Mouse (Mus musculus) kidney, embryonic 16.5 days (tissue): ENCODE measurements around the gene Cops9. TPM values are rescaled to one million over a fixed set of nuclear protein-coding genes. Genes with fewer than 3 reads are reported as not detected.
A peak's percentile ranks its signal among the peaks of the same experiment; 100 is the strongest.

Experiments
- ATAC-seq: fragments of 200-750 bp; cut with Nextera tagmentation; 2 replicates; pipeline ENCODE4 v1.8.0; 2017; ENCODE audit warnings: moderate TSS enrichment; ENCODE audit not compliant: low FRiP score, low TSS enrichment
- H3K27ac ChIP-seq: fragments of 300-500 bp; sonication (generic); 2 replicates; pipeline ENCODE4 v1.5.1; 2014; ENCODE audit warnings: low read length
- H3K27me3 ChIP-seq: fragments of 300-500 bp; sonication (generic); 2 replicates; pipeline ENCODE4 v1.6.1; 2014; ENCODE audit warnings: low read length, control low read depth, mixed read lengths; ENCODE audit not compliant: insufficient read depth
- H3K36me3 ChIP-seq: fragments of 300-500 bp; sonication (generic); 2 replicates; pipeline ENCODE4 v1.6.1; 2014; ENCODE audit warnings: low read length, control low read depth, mixed read lengths; ENCODE audit not compliant: insufficient read depth
- H3K4me1 ChIP-seq: fragments of 300-500 bp; sonication (generic); 2 replicates; pipeline ENCODE4 v1.6.1; 2014; ENCODE audit warnings: low read length, control low read depth, mixed read lengths; ENCODE audit not compliant: insufficient read depth
- H3K4me2 ChIP-seq: fragments of 300-500 bp; sonication (generic); replicated peaks from 2 replicates; pipeline ENCODE4 v1.6.1; 2014; ENCODE audit warnings: low read depth, low read length
- H3K4me3 ChIP-seq: fragments of 300-500 bp; sonication (generic); 2 replicates; pipeline ENCODE4 v1.5.1; 2014; ENCODE audit warnings: mild to moderate bottlenecking, low read length
- H3K9ac ChIP-seq: fragments of 300-500 bp; sonication (generic); replicated peaks from 2 replicates; pipeline ENCODE4 v1.6.1; 2014; ENCODE audit warnings: low read length
- H3K9me3 ChIP-seq: fragments of 300-500 bp; sonication (generic); 2 replicates; pipeline ENCODE4 v1.6.1; 2016; ENCODE audit warnings: low read length, control low read depth
- WGBS: fragments of 180-500 bp; shearing (Covaris S2); extraction: QIAGEN DNeasy Blood & Tissue Kit; methylation state at CpG from one replicate; pipeline ENCODE4 v1.1.7; 2014; 5-methylcytosine and 5-hydroxymethylcytosine counted together
- polyA plus RNA-seq: library from polyadenylated mRNA; unstranded; fragments of >200 nt; fragmentation: Nextera tagmentation; extraction: Ambion mirVana; gene quantifications from 2 replicates; pipeline ENCODE4 v1.2.1, GENCODE M21; 2015

The Cops9 gene
- polyA plus RNA-seq, 1 experiment from 2014 or later, result 396 TPM

DNA sequence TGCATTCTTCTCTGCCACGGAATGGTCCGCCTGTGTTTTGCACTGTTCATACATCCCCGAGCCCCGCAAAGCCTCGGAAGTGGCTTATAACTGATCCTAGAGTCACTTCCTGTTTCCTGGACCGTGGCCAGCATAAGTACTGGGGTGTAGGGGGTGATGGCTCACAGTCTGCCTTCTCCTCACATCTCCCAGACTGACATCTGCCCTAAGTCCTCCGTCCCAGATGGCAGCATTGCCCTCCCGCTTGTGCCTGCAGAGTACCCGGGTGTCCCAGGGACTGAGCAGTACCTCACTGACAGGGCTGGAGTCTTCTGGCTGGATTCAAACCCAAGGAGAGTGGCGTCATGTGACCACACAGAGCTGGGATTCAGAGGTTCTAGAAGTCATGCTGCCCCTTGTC lies 6.4 kb upstream of the Cops9 start:
- Histone ChIP-seq H3K9ac (no peak overlapping the region), H3K27me3 (no peaks in the 10 kb centered on the region), H3K4me1 (0 out of 2 replicates have a peak, but pooled peaks cover 7% of the 10 kb centered on the region), H3K4me2 (peak overlapping the region; percentile 14; the same call in 1 of the 2 replicates), H3K4me3 (no peak overlapping the region), H3K27ac (no peak overlapping the region), H3K36me3 (no peaks in the 10 kb centered on the region), H3K9me3 (no peaks in the 10 kb centered on the region)
- ATAC-seq, result no peak
- WGBS, result 43% methylated on average over 10 of the region's 10 CpGs

DNA sequence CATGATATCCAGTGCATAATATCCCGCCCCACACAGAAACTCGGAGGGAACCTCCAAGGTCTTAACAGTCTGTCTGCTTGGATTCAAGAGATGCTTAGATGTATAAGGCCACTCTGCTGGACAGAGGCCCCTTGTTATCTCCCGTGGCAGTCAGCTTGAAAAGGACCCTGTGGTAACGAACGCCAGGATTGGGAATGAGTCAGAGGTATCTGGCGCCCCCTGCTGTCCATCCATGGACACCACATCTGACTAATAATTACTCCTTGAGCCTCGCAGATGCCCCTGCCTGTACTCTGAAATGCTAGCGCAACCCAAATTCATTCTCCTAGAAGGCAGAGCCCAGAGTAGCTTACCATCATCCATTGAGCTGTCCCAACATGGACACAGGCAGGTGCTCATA lies 6.0 kb upstream of the Cops9 start:
- WGBS, result 10% methylated on average over 8 of the region's 8 CpGs
- no peaks in the 10 kb centered on the region for H3K27me3 ChIP-seq
- peak; percentile 16; the same call in 1 of the 2 replicates for ATAC-seq
- no peaks in the 10 kb centered on the region for H3K9me3 ChIP-seq
- H3K4me3 ChIP-seq, result no peak overlapping the region
- no peak overlapping the region for H3K9ac ChIP-seq
- H3K36me3 ChIP-seq, result no peaks in the 10 kb centered on the region
- H3K4me1 ChIP-seq, result 0 out of 2 replicates have a peak, but pooled peaks cover 7% of the 10 kb centered on the region
- H3K4me2 ChIP-seq, result peak overlapping the region; percentile 14
- H3K27ac ChIP-seq, result no peak overlapping the region

DNA sequence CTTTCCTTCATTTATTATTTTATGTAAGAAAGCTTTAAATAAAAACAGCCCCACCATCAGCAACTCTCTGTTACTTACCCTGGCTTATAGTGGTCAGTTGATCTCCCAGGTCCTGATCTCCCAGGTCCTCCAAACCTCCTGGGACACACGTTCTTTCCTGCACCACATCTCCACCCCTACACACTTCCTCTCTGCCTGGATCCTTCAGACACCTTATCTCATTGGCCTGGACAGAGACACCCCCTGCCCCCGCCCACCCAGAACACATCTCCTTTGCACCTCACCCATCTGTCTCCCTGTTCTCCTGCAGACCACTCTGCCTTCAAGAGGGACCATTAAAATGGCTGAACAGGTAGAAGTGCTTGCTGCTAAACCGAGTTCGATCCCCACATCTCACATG lies 5.2 kb upstream of the Cops9 start:
- Histone ChIP-seq H3K9me3 (no peaks in the 10 kb centered on the region), H3K27me3 (no peaks in the 10 kb centered on the region), H3K27ac (no peak overlapping the region), H3K4me2 (no peak overlapping the region), H3K4me3 (no peak overlapping the region), H3K9ac (no peak overlapping the region), H3K4me1 (0 out of 2 replicates have a peak, but pooled peaks cover 11% of the 10 kb centered on the region), H3K36me3 (no peaks in the 10 kb centered on the region)
- 65% methylated on average over 4 of the region's 4 CpGs for WGBS
- no peak for ATAC-seq

DNA sequence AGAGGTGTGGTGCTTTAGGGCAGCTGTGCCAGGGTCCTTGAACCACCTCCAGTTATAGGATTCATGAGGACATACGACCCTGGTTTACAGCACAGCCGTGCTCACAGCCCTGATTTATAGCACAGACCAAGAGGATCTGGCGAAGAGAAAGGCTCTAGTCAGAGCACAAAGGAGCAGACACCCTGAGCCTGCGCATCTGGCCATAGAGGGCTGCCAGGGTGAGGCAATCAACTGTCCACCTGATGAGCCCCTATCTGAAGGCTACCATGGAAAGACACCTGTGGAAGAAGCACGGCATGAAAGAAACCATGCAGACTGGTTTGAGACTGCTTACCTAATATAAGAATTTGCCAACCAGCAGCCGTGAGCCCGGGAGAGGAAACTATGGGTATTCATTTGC lies 4.8 kb upstream of the Cops9 start:
- WGBS, result 57% methylated on average over 7 of the region's 7 CpGs
- no peaks in the 10 kb centered on the region for H3K9me3 ChIP-seq
- no peak overlapping the region for H3K27ac ChIP-seq
- H3K9ac ChIP-seq, result no peak overlapping the region
- 0 out of 2 replicates have a peak, but pooled peaks cover 12% of the 10 kb centered on the region for H3K4me1 ChIP-seq
- H3K27me3 ChIP-seq, result no peaks in the 10 kb centered on the region
- no peak for ATAC-seq
- no peaks in the 10 kb centered on the region for H3K36me3 ChIP-seq
- H3K4me2 ChIP-seq, result no peak overlapping the region
- H3K4me3 ChIP-seq, result no peak overlapping the region

DNA sequence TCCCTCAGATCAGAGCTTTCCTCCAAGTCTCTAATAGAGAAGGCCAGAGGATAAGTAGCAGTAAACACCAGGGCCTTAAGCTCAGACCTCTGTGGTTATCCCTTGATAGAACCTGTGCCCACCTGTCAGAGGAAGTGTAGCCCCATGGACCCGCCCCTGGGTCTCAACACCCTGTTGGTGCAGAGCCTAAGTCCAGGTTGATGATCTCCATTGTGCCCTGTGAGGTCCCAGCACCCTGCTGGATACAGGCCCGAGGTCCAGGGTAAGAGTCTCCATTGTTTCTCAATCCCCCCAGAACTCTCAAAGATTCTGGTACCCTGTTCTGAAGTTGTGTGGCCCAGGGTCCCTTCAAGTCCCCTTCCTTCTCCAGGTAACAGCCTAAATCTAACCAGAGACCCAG lies 4.3 kb upstream of the Cops9 start:
- ATAC-seq, result no peak
- WGBS, result 50% methylated on average over 2 of the region's 2 CpGs

DNA sequence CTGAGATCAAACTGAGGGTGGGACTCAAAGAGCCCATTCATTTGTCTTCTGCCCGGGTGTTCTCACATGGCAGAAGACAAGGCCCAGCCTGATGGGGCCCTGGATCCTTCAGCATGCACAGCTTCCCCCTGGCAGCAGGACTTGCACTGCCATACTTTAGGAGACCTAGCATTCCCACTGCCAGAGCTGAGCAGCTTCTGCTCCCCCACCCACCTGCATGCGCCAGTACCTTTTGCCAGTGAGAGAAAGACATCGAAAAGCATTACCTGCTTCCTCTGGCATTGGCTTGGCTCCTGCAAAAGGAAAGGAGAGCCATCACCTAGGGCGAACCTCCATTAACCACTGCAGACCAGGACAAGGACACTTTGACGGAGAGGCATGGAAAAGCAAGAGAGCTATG lies 3.1 kb upstream of the Cops9 start:
- no peaks in the 10 kb centered on the region for H3K9me3 ChIP-seq
- no peaks in the 10 kb centered on the region for H3K36me3 ChIP-seq
- H3K9ac ChIP-seq, result no peak overlapping the region
- no peak overlapping the region for H3K27ac ChIP-seq
- no peaks in the 10 kb centered on the region for H3K27me3 ChIP-seq
- WGBS, result 80% methylated on average over 5 of the region's 5 CpGs
- ATAC-seq, result no peak
- no peak overlapping the region for H3K4me3 ChIP-seq
- H3K4me1 ChIP-seq, result peaks cover 22% of the 10 kb centered on the region
- H3K4me2 ChIP-seq, result no peak overlapping the region

More for the DNA sequence above, 4.3 kb upstream of the Cops9 start:
- Histone ChIP-seq H3K9ac (no peak overlapping the region), H3K4me2 (no peak overlapping the region), H3K9me3 (no peaks in the 10 kb centered on the region), H3K36me3 (no peaks in the 10 kb centered on the region), H3K4me3 (no peak overlapping the region), H3K4me1 (peaks cover 12% of the 10 kb centered on the region), H3K27me3 (no peaks in the 10 kb centered on the region), H3K27ac (no peak overlapping the region)

DNA sequence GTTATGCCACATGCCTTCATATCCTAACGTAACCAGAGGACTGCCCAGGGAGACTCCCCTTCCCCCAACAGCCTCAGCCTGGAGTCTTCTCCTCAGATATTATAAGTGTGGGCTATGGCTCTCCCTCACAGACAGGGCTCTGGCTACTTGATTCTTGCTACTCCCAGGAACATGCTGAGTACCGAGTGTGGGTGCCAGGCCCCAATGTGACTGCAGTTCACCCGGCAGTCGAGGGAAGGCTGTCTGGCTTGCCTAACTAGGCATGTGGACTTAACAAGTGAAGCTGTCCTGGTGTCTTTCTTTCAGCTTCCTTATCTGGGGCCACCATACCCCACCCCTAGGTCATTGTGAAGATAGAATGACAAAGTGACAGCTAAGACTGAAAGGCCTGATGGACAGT lies 1.9 kb upstream of the Cops9 start:
- H3K27ac ChIP-seq, result no peak overlapping the region
- no peak overlapping the region for H3K4me2 ChIP-seq
- H3K9me3 ChIP-seq, result no peaks in the 10 kb centered on the region
- H3K36me3 ChIP-seq, result peaks cover 7% of the 10 kb centered on the region; the same call in 1 of the 2 replicates
- H3K4me1 ChIP-seq, result peaks cover 21% of the 10 kb centered on the region
- 77% methylated on average over 4 of the region's 4 CpGs for WGBS
- ATAC-seq, result no peak
- no peak overlapping the region for H3K4me3 ChIP-seq
- H3K9ac ChIP-seq, result no peak overlapping the region
- no peaks in the 10 kb centered on the region for H3K27me3 ChIP-seq

DNA sequence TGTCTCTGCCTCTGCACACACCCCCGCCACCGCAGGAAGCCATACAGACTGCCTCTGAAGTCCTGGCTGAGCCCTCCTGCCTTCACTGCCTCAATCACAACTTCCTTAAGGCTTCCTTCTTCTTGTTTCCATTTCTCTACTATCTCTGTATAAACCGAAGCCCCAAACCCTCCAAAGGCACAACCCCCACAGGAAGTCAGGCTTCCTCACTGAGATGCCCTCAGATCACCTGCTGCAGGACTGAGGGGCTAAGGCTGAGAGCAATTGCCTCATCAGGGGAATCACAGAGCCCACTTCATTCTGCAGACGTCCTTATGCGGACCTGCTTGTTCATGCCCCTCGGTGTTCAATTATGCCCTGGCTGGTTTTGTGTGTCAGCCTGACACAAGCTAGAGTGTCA lies 1.4 kb downstream of the Cops9 start:
- peaks cover 15% of the 10 kb centered on the region for H3K4me1 ChIP-seq
- 78% methylated on average over 6 of the region's 6 CpGs for WGBS
- no peak overlapping the region for H3K9ac ChIP-seq

DNA sequence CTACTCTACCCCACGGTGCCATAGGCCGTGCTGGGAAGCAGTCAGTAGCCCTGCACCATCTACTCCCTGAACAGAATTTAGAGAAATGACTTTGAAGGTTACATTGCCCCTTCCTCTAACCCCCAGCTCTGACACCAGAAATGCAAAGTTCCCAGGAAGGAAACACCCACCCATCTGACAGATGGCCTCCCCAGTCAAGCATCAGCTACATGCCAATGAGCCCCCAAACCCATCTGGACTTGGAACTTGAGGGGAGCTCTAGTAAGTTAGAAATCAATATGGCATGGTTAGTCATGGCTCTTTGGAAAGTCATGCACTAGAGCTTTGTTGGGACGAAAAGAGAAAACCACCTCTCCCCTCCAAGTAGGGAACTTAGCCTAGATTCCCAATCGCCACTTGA lies 3.0 kb downstream of the Cops9 start:
- no peak overlapping the region for H3K4me3 ChIP-seq
- no peaks in the 10 kb centered on the region for H3K9me3 ChIP-seq
- H3K36me3 ChIP-seq, result peaks cover 32% of the 10 kb centered on the region
- H3K27me3 ChIP-seq, result no peaks in the 10 kb centered on the region
- WGBS, result 97% methylated on average over 4 of the region's 4 CpGs
- peaks cover 15% of the 10 kb centered on the region for H3K4me1 ChIP-seq
- H3K27ac ChIP-seq, result no peak overlapping the region
- no peak overlapping the region for H3K9ac ChIP-seq
- ATAC-seq, result no peak
- H3K4me2 ChIP-seq, result no peak overlapping the region

More for the DNA sequence above, 1.4 kb downstream of the Cops9 start:
- Histone ChIP-seq H3K27me3 (no peaks in the 10 kb centered on the region), H3K4me2 (peak overlapping the region; percentile 98; the same call in 1 of the 2 replicates), H3K4me3 (no peak overlapping the region), H3K36me3 (peaks cover 32% of the 10 kb centered on the region), H3K27ac (no peak overlapping the region), H3K9me3 (no peaks in the 10 kb centered on the region)
- ATAC-seq, result no peak

DNA sequence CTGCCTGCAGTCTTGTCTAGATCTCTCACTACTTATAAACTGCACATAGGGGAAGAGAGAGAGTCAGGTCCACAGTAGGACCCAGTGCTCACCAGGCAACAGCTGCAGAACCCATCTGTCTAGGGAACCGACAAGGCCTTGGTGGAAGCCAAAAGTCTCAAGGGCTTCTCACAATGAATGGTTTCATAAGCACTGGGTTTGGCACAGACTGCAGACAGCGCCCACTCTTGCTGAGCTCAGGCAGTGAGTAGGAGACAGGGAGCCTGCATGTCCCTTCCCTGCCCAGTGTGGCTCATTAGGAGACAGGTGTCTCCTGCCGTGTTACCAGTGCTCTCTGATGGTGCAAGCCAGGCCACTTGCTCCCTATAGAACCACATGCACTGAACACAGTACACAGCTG lies 3.6 kb downstream of the Cops9 start:
- no peak for ATAC-seq
- H3K36me3 ChIP-seq, result peaks cover 32% of the 10 kb centered on the region
- no peak overlapping the region for H3K27ac ChIP-seq
- no peak overlapping the region for H3K9ac ChIP-seq
- no peak overlapping the region for H3K4me2 ChIP-seq
- H3K9me3 ChIP-seq, result no peaks in the 10 kb centered on the region
- peaks cover 15% of the 10 kb centered on the region for H3K4me1 ChIP-seq
- H3K4me3 ChIP-seq, result no peak overlapping the region
- no peaks in the 10 kb centered on the region for H3K27me3 ChIP-seq
- WGBS, result 91% methylated on average over 3 of the region's 3 CpGs
